Mouse (Mus musculus): ENCODE measurements at regions not wholly inside any gene's neighbourhood (a gene's known extent, or its start where the extent isn't known, plus 50 kb on each side); places are given as distances from the start of the nearest gene placed in this dataset.
"Not testable (repeated sequence)": the region's sequence is repeated elsewhere in the genome, so short reads cannot be mapped to it uniquely, and the experiment has no call there.

- H3K9me3 ChIP-seq (replicated peaks; ENCODE audit: low read length) = no peaks in the 10 kb centered on the region
- TF ChIP-seq CTCF (IDR thresholded peaks at IDR 0.05; ENCODE audit: low read depth) = no peak
- no peak overlapping the region for H3K9ac ChIP-seq (ENCODE audit: low read depth, low read length)
- H3K4me3 ChIP-seq (replicated peaks; ENCODE audit: low read depth, low read length) = no peak overlapping the region
- no peaks in the 10 kb centered on the region for H3K4me1 ChIP-seq (replicated peaks; ENCODE audit: insufficient read depth, low read length)
- H3K4me2 ChIP-seq (ENCODE audit: low read length) = no peak overlapping the region
- 40% methylated on average over 15 of the region's 15 CpGs for WGBS
- H3K27ac ChIP-seq = no peak overlapping the region
- no peaks in the 10 kb centered on the region for H3K36me3 ChIP-seq (ENCODE audit: insufficient read depth, low read length)
- no peak for DNase-seq (ENCODE audit: low spot score)
- no peak for ATAC-seq (replicated peaks; ENCODE audit: low FRiP score, low read depth)
- H3K27me3 ChIP-seq (ENCODE audit: insufficient read depth, low read length) = no peaks in the 10 kb centered on the region
These were observed 292.8 kb downstream of the Gadd45g start for GRCm38 (mm10) chr13:52139140-52139809.

DNA sequence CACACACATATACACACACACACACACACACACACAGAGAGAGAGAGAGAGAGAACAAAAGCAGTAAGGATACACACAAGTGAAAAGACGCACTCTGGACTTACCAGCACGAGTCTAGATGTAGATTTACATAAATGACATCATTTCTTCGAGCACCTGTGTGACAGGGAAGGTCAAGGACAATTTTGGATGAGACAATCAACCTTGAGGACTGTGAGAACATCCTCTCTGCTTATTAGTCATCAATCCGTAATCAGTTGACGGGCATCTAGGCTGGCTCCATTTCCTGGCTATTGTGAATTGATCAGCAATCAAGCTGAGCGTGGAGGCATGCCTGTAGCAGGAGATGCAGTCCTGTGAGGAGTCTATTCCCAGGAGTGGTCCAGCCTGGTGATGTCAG, 293.7 kb downstream of the Gadd45g start:
- Histone ChIP-seq H3K4me2 (ENCODE audit: low read length) (no peak overlapping the region), H3K9me3 (replicated peaks; ENCODE audit: low read length) (peaks cover 1% of the 10 kb centered on the region; the same call in 1 of the 2 replicates), H3K27me3 (ENCODE audit: insufficient read depth, low read length) (no peaks in the 10 kb centered on the region), H3K36me3 (ENCODE audit: insufficient read depth, low read length) (no peaks in the 10 kb centered on the region), H3K9ac (ENCODE audit: low read depth, low read length) (no peak overlapping the region), H3K27ac (no peak overlapping the region), H3K4me3 (replicated peaks; ENCODE audit: low read depth, low read length) (no peak overlapping the region), H3K4me1 (replicated peaks; ENCODE audit: insufficient read depth, low read length) (no peaks in the 10 kb centered on the region)
- TF ChIP-seq CTCF (IDR thresholded peaks at IDR 0.05; ENCODE audit: low read depth) = no peak
- DNase-seq (ENCODE audit: low spot score) (no peak), ATAC-seq (replicated peaks; ENCODE audit: low FRiP score, low read depth) (no peak)
- 81% methylated on average over 6 of the region's 6 CpGs for WGBS

DNA sequence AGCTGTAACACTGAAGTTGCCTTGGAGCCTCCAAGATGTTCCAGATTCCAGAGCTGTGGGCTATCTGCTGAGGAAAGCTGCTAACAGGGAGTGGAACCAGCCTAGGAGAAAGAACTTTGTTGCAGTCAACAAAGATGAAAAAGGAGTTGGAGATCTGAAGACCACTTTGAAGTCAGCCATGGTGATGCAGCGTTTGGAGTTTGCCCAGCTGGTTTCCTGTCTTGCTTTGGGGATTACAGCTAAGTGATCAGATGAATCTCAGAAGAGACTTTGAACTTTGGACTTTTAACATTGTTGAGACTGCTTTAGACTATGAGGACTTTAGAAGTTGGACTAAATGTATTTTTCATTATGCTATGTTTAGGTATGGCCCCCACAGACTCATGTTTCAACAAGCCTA, 297.6 kb downstream of the Gadd45g start:
- not testable (repeated sequence) for ATAC-seq (replicated peaks; ENCODE audit: low FRiP score, low read depth); H3K27me3 ChIP-seq (ENCODE audit: insufficient read depth, low read length); H3K4me2 ChIP-seq (ENCODE audit: low read length); H3K36me3 ChIP-seq (ENCODE audit: insufficient read depth, low read length); H3K9ac ChIP-seq (ENCODE audit: low read depth, low read length); H3K27ac ChIP-seq; H3K4me3 ChIP-seq (replicated peaks; ENCODE audit: low read depth, low read length); DNase-seq (ENCODE audit: low spot score); H3K4me1 ChIP-seq (replicated peaks; ENCODE audit: insufficient read depth, low read length); H3K9me3 ChIP-seq (replicated peaks; ENCODE audit: low read length)
- WGBS = 65% methylated on average over 1 of the region's 1 CpGs

DNA sequence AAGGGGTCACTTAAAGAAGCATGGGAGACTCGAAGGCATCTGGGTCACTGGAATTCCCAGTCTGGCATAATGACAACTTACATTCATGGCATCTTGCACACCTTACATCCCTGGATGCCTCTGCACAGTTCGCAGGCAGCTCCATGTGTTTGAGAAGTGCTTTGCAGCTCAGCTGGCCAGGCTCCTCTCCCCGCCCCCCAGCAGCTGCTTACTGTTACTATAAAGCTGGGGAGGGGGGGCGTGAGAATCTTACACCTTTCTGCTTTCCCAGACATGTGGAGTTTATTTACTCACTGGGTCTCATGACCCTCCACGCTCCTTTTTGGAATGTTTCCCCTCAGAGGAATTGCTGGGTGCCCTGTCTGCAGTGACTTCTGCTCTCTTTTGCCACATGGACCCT, 299.4 kb downstream of the Gadd45g start:
- no peak overlapping the region for H3K4me2 ChIP-seq (ENCODE audit: low read length)
- TF ChIP-seq CTCF (IDR thresholded peaks at IDR 0.05; ENCODE audit: low read depth) = no peak
- no peaks in the 10 kb centered on the region for H3K27me3 ChIP-seq (ENCODE audit: insufficient read depth, low read length)
- no peak for DNase-seq (ENCODE audit: low spot score)
- H3K9ac ChIP-seq (ENCODE audit: low read depth, low read length) = no peak overlapping the region
- WGBS = 65% methylated on average over 5 of the region's 5 CpGs
- no peak for ATAC-seq (replicated peaks; ENCODE audit: low FRiP score, low read depth)
- H3K27ac ChIP-seq = no peak overlapping the region
- H3K4me3 ChIP-seq (replicated peaks; ENCODE audit: low read depth, low read length) = no peak overlapping the region
- no peaks in the 10 kb centered on the region for H3K36me3 ChIP-seq (ENCODE audit: insufficient read depth, low read length)
- H3K9me3 ChIP-seq (replicated peaks; ENCODE audit: low read length) = peaks cover 5% of the 10 kb centered on the region; the same call in 1 of the 2 replicates
- no peaks in the 10 kb centered on the region for H3K4me1 ChIP-seq (replicated peaks; ENCODE audit: insufficient read depth, low read length)

- WGBS = 90% methylated on average over 8 of the region's 8 CpGs
- Histone ChIP-seq H3K36me3 (ENCODE audit: insufficient read depth, low read length) (no peaks in the 10 kb centered on the region), H3K4me3 (replicated peaks; ENCODE audit: low read depth, low read length) (no peak overlapping the region), H3K4me2 (ENCODE audit: low read length) (no peak overlapping the region), H3K27ac (no peak overlapping the region), H3K27me3 (ENCODE audit: insufficient read depth, low read length) (no peaks in the 10 kb centered on the region), H3K9me3 (replicated peaks; ENCODE audit: low read length) (peaks cover 3% of the 10 kb centered on the region; the same call in 1 of the 2 replicates), H3K9ac (ENCODE audit: low read depth, low read length) (no peak overlapping the region), H3K4me1 (replicated peaks; ENCODE audit: insufficient read depth, low read length) (peaks cover 9% of the 10 kb centered on the region; the same call in 1 of the 2 replicates)
- ATAC-seq (replicated peaks; ENCODE audit: low FRiP score, low read depth) (no peak), DNase-seq (ENCODE audit: low spot score) (no peak)
- no peak for TF ChIP-seq CTCF (IDR thresholded peaks at IDR 0.05; ENCODE audit: low read depth)
These were observed 303.8 kb downstream of the Gadd45g start for GRCm38 (mm10) chr13:52150281-52150680.

- peak overlapping the region; percentile 66 for H3K27ac ChIP-seq
- H3K9me3 ChIP-seq (replicated peaks; ENCODE audit: low read length) = no peaks in the 10 kb centered on the region
- no peak overlapping the region for H3K4me2 ChIP-seq (ENCODE audit: low read length)
- WGBS = 54% methylated on average over 11 of the region's 11 CpGs
- DNase-seq (ENCODE audit: low spot score) = peak; percentile 27
- peaks cover 13% of the 10 kb centered on the region; the same call in 1 of the 2 replicates for H3K4me1 ChIP-seq (replicated peaks; ENCODE audit: insufficient read depth, low read length)
- no peaks in the 10 kb centered on the region for H3K36me3 ChIP-seq (ENCODE audit: insufficient read depth, low read length)
- H3K4me3 ChIP-seq (replicated peaks; ENCODE audit: low read depth, low read length) = no peak overlapping the region
- no peaks in the 10 kb centered on the region for H3K27me3 ChIP-seq (ENCODE audit: insufficient read depth, low read length)
- TF ChIP-seq CTCF (IDR thresholded peaks at IDR 0.05; ENCODE audit: low read depth) = no peak
- peak; percentile 55 for ATAC-seq (replicated peaks; ENCODE audit: low FRiP score, low read depth)
- H3K9ac ChIP-seq (ENCODE audit: low read depth, low read length) = no peak overlapping the region
These were observed 305.3 kb downstream of the Gadd45g start for GRCm38 (mm10) chr13:52151777-52152176.

DNA sequence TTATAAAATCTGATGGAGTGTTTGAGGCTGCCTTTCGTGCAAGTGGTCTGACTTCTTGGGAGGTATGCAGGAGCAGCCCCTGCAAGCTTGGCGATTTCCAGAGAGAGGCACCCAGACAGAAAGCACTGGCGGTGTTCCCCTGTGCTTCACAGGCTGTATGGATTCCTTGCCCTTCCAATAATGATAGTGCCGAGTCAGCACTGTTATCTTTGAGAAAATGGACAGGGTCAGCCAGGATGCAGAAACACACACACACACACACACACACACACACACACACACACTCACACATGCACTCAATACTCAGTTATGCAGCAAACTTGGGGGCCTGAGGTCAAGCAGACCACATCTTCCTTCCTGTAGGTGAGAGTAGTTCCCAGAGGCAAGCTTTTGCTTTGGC, 305.7 kb downstream of the Gadd45g start:
- Histone ChIP-seq H3K27me3 (ENCODE audit: insufficient read depth, low read length) (no peaks in the 10 kb centered on the region), H3K4me2 (ENCODE audit: low read length) (no peak overlapping the region), H3K4me3 (replicated peaks; ENCODE audit: low read depth, low read length) (no peak overlapping the region), H3K27ac (peak overlapping the region; percentile 66), H3K9ac (ENCODE audit: low read depth, low read length) (no peak overlapping the region), H3K4me1 (replicated peaks; ENCODE audit: insufficient read depth, low read length) (peaks cover 13% of the 10 kb centered on the region; the same call in 1 of the 2 replicates), H3K9me3 (replicated peaks; ENCODE audit: low read length) (no peaks in the 10 kb centered on the region), H3K36me3 (ENCODE audit: insufficient read depth, low read length) (no peaks in the 10 kb centered on the region)
- DNase-seq (ENCODE audit: low spot score) (peak; percentile 16), ATAC-seq (replicated peaks; ENCODE audit: low FRiP score, low read depth) (no peak)
- TF ChIP-seq CTCF (IDR thresholded peaks at IDR 0.05; ENCODE audit: low read depth) = no peak
- 28% methylated on average over 4 of the region's 4 CpGs for WGBS
